Mouse (Mus musculus) neural tube, embryonic 14.5 days (tissue): Measurements from ENCODE around the gene AL607142.1. TPM values are rescaled to one million over a fixed set of nuclear protein-coding genes. Genes with fewer than 3 reads are reported as not detected.
A peak's percentile ranks its signal among the peaks of the same experiment; 100 is the strongest.

Source experiments
- ATAC-seq: fragments of 200-750 bp; cut with Nextera tagmentation; 2 replicates; pipeline ENCODE4 v1.8.0; 2017; ENCODE audit warnings: low read depth, mild to moderate bottlenecking, moderate TSS enrichment, moderate library complexity
- H3K27ac ChIP-seq: fragments of 300-500 bp; sonication (generic); 2 replicates; pipeline ENCODE4 v1.5.1; 2014; ENCODE audit warnings: low read depth, mild to moderate bottlenecking, control low read depth, low read length, moderate library complexity, mixed read lengths
- H3K27me3 ChIP-seq: fragments of 300-500 bp; sonication (generic); 2 replicates; pipeline ENCODE4 v1.6.1; 2014; ENCODE audit warnings: low read length; ENCODE audit not compliant: control insufficient read depth, insufficient read depth
- H3K36me3 ChIP-seq: fragments of 300-500 bp; sonication (generic); 2 replicates; pipeline ENCODE4 v1.6.1; 2014; ENCODE audit warnings: low read length, mixed read lengths; ENCODE audit not compliant: control insufficient read depth, insufficient read depth
- H3K4me1 ChIP-seq: fragments of 300-500 bp; sonication (generic); 2 replicates; pipeline ENCODE4 v1.6.1; 2014; ENCODE audit warnings: low read length; ENCODE audit not compliant: control insufficient read depth, insufficient read depth
- H3K4me2 ChIP-seq: fragments of 300-500 bp; sonication (generic); 2 replicates; pipeline ENCODE4 v1.6.1; 2014; ENCODE audit warnings: mild to moderate bottlenecking, low read depth, low read length, control low read depth
- H3K4me3 ChIP-seq: fragments of 300-500 bp; sonication (generic); 2 replicates; pipeline ENCODE4 v1.5.1; 2014; ENCODE audit warnings: low read depth, low read length, control low read depth, mixed read lengths
- H3K9ac ChIP-seq: fragments of 300-500 bp; sonication (generic); replicated peaks from 2 replicates; pipeline ENCODE4 v1.6.1; 2014; ENCODE audit warnings: low read depth, mild to moderate bottlenecking, control low read depth, low read length, mixed read lengths
- H3K9me3 ChIP-seq: fragments of 300-500 bp; sonication (generic); 2 replicates; pipeline ENCODE4 v1.6.1; 2016; ENCODE audit warnings: low read length; ENCODE audit not compliant: control insufficient read depth
- WGBS: fragments of 180-500 bp; shearing (Covaris S2); extraction: QIAGEN DNeasy Blood & Tissue Kit; methylation state at CpG from one replicate; pipeline ENCODE4 v1.1.7; 2014; 5-methylcytosine and 5-hydroxymethylcytosine counted together
- polyA plus RNA-seq: library from polyadenylated mRNA; unstranded; fragments of >200 nt; fragmentation: Nextera tagmentation; extraction: Ambion mirVana; gene quantifications from 2 replicates; pipeline ENCODE4 v1.2.1, GENCODE M21; 2014

The AL607142.1 gene
- polyA plus RNA-seq, 1 experiment from 2014 or later = not detected

DNA sequence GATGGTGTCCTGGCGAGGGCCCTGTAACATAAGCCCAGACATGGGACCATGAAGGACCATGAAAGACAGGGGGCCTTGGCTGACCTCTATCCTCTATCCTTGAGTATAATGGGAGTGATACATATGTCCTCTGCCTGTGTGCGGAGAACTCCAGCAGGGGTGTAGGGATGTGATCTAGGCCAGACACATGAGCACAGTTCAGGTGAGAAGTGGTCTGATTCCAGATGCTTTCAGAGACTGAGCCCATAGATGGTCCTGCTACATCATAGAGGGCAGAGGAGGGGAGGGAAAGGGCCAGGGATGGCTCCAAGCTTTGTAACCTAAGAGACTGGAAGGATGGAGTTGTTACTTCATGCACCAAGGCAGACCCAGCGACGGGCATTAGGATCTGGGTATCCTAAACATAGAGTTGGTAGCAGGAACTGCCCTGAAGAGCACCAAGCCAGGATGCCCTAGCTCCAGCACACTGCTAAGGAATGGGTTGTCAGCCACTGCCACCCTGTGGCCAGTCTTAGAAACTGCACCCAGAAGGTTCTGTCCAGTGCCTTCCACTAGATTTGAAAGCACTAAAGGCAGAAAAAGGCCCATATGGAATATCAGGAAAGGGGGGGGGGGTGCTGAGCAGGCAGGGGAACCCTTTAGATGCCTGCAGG is 64.6 kb downstream of the AL607142.1 start:
- WGBS = 46% methylated on average over 4 of the region's 4 CpGs
- H3K9ac ChIP-seq = no peak overlapping the region
- H3K4me3 ChIP-seq = no peak overlapping the region
- H3K36me3 ChIP-seq = no peaks in the 10 kb centered on the region
- no peaks in the 10 kb centered on the region for H3K27me3 ChIP-seq
- H3K27ac ChIP-seq = no peak overlapping the region
- peak; percentile 85 for ATAC-seq
- H3K4me1 ChIP-seq = no peaks in the 10 kb centered on the region
- no peak overlapping the region for H3K4me2 ChIP-seq
- H3K9me3 ChIP-seq = no peaks in the 10 kb centered on the region

DNA sequence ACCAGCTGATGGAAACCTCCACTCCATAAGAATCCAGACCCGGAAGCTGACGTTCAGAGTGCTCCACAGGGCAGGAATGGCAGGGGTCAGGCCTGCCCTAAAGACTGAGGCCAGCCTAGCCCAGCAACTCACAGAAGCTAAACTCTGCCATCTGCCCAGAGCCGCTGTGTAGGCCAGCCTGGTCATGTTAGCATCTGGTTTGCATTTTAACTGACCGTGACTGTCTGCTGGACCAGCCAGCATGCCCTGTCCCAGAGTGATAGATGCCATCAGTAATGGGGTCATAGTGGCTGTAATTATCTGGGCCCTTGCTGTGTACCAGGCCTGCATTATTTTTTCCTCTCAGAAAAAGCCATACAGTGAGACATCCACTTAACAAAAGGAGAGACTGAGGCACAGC is 66.1 kb downstream of the AL607142.1 start:
- no peaks in the 10 kb centered on the region for H3K27me3 ChIP-seq
- 46% methylated on average over 4 of the region's 4 CpGs for WGBS
- H3K4me2 ChIP-seq = no peak overlapping the region
- no peak overlapping the region for H3K9ac ChIP-seq
- no peak overlapping the region for H3K4me3 ChIP-seq
- no peaks in the 10 kb centered on the region for H3K36me3 ChIP-seq
- no peaks in the 10 kb centered on the region for H3K9me3 ChIP-seq
- no peak overlapping the region for H3K27ac ChIP-seq
- ATAC-seq = no peak
- H3K4me1 ChIP-seq = no peaks in the 10 kb centered on the region

DNA sequence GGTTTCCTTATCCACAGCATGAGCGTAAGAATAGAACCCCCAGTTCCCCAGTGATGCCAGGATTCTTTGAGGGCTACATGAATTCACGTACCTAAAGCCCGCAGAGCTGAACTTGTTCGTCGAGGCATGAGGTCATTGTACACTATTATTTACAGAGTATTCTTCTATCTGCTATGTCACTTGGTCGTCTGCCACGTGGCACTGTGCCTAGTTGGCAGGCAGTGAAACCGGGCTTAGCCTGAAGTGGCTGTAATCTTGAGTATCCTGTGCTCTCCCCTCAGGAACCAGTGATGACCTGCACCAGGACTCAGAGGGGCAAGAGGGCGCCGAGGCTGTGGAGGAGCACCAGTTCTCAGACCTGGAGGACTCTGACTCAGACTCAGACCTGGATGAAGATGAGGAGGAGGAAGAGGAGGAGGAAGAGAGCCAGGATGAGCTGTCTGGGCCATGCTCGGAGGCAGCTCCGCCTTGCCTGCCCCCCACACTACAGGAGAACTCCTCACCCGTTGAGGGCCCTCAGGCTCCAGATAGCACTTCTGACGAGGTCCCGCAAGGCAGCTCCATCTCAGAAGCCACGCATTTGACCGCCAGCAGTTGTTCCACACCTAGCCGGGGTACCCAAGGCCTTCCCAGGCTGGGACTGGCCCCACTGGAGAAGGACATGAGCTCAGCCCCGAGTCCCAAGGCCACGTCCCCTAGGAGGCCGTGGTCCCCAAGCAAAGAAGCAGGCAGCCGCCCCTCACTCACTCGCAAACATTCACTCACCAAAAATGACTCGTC is 66.8 kb downstream of the AL607142.1 start:
- WGBS = 78% methylated on average over 24 of the region's 24 CpGs
- no peak overlapping the region for H3K27ac ChIP-seq
- H3K36me3 ChIP-seq = no peaks in the 10 kb centered on the region
- H3K9ac ChIP-seq = no peak overlapping the region
- ATAC-seq = no peak
- no peaks in the 10 kb centered on the region for H3K9me3 ChIP-seq
- H3K4me1 ChIP-seq = no peaks in the 10 kb centered on the region
- H3K27me3 ChIP-seq = no peaks in the 10 kb centered on the region
- no peak overlapping the region for H3K4me3 ChIP-seq
- H3K4me2 ChIP-seq = no peak overlapping the region

DNA sequence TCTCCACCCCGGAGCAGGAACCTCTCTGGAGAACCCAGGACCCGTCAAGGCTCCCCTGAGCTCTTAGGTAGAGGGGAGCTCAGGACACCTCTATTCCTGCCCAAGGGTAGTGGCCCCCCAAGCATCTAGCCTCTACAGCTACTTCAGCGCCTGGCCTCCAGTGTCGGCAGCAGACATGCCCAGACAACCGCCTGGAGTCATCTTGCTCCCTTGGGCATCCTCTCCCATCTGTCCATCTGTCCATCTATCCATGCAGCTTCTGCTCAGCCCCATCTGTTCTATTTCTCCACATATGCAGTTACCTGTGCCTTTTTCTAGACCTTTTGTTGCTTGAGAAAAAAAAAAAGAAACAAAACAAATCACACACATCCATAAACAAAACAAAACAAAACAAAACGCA is 69.4 kb downstream of the AL607142.1 start:
- Histone ChIP-seq H3K4me1 (no peaks in the 10 kb centered on the region), H3K4me3 (no peak overlapping the region), H3K4me2 (no peak overlapping the region), H3K9me3 (no peaks in the 10 kb centered on the region), H3K36me3 (no peaks in the 10 kb centered on the region), H3K9ac (no peak overlapping the region), H3K27ac (no peak overlapping the region), H3K27me3 (no peaks in the 10 kb centered on the region)
- WGBS = 72% methylated on average over 6 of the region's 6 CpGs
- no peak for ATAC-seq

DNA sequence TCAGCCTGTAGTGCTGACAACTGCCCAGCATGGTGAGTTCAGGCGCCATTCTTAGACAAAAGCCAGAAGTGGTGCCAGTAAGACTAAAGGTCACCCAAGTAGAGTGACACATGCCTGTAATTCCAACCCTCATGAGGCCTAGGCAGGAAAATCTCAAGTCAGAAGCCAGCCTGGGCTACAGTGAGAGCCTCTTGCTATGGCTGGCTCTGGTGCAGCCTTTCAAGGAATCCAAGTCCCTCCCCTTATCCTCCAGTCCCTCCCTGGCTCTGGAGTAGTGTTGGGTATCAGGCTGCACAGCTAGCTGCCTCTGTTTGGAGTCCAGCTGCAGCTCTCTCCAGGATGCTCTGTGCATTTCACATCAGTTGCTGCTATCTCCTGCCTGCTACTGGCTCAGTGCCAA is 77.0 kb downstream of the AL607142.1 start:
- no peak overlapping the region for H3K4me3 ChIP-seq
- H3K9ac ChIP-seq = no peak overlapping the region
- H3K36me3 ChIP-seq = no peaks in the 10 kb centered on the region
- H3K27me3 ChIP-seq = no peaks in the 10 kb centered on the region
- H3K4me1 ChIP-seq = no peaks in the 10 kb centered on the region
- no peak overlapping the region for H3K4me2 ChIP-seq
- WGBS = 70% methylated on average over 1 of the region's 1 CpGs
- H3K9me3 ChIP-seq = no peaks in the 10 kb centered on the region
- H3K27ac ChIP-seq = no peak overlapping the region
- no peak for ATAC-seq

DNA sequence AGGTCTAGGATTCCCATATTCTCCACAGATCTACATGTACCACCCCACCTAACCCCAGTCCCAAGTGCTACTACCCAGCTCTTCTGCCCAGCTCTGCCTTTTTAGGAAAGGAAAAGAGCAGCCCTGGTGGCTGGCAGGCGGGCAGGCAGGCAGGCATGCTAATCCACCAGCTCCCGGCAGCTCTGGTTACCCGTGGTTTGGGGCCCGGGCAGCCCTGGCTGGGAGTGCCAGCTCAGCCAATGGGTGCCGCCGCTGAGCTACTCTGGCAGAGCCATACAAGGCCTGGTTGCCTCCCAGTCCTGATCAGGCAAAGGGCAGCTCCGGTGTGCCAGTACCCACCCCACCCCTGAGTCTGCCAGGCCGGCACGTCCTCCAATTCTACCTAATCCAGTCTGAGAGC is 78.1 kb downstream of the AL607142.1 start:
- Histone ChIP-seq H3K4me1 (no peaks in the 10 kb centered on the region), H3K36me3 (no peaks in the 10 kb centered on the region), H3K9ac (no peak overlapping the region), H3K9me3 (no peaks in the 10 kb centered on the region), H3K4me3 (no peak overlapping the region), H3K4me2 (no peak overlapping the region), H3K27ac (no peak overlapping the region), H3K27me3 (no peaks in the 10 kb centered on the region)
- ATAC-seq = no peak
- WGBS = 86% methylated on average over 9 of the region's 9 CpGs

Other genes with a start within 250 kb of the AL607142.1 start
- gene Edn2, start 96.2 kb downstream of the AL607142.1 start, polyA plus RNA-seq = 0.32 TPM in 1 of 2 replicates, not detected in the other
- gene Foxo6, start 222.4 kb downstream of the AL607142.1 start, polyA plus RNA-seq = 0.85 and 1.1 TPM in 2 replicates